Mouse (Mus musculus) embryonic stem cell, embryonic (primary cell): ENCODE measurements around the gene Capzb.

Experiments used
- CTCF ChIA-PET, 4 experiments: fragments of 300-600 bp in 2 of 4; fragments of 350-600 bp in 2 of 4; sonication (Branson Sonifier 250); formaldehyde crosslinking; loops; one replicate each; lab custom pipeline; 2022; ENCODE audit warnings: inconsistent platforms in 2 of 4; lab: Charles Lee
- POLR2A ChIA-PET, 4 experiments: fragments of 300-600 bp in 2 of 4; fragments of 350-600 bp in 2 of 4; sonication (Branson Sonifier 250); formaldehyde crosslinking; loops; one replicate each; lab custom pipeline; 2022; ENCODE audit warnings: antibody characterized with exemption in 4 of 4, inconsistent platforms in 1 of 4; lab: Charles Lee

The Capzb gene

GRCm38 (mm10) chr4:139252051-139252760 lies 59.5 kb downstream of the Capzb start:
- ChIA-PET POLR2A (interaction anchor here in 2 of 4 experiments (0.6 to 1.7 kb wide), 9 partner anchors 10 to 71 kb away, joined by 3 to 4 read pairs (median 3); no protein-coding TSS in a partner anchor), CTCF (interaction anchor here (0.6 to 3.9 kb wide), 25 partner anchors 12 to 374 kb away, joined by 3 to 21 read pairs (median 3); partner anchors contain the start of gene Capzb (in 1 of the 4))

GRCm38 (mm10) chr4:139253206-139253605 lies 60.5 kb downstream of the Capzb start:
- CTCF ChIA-PET: interaction anchor here in 3 of 4 experiments (0.9 to 2.9 kb wide), 3 partner anchors 16 to 32 kb away, joined by 3 to 9 read pairs (median 4); no protein-coding TSS in a partner anchor
- POLR2A ChIA-PET: interaction anchor here in 2 of 4 experiments (1.6 to 1.7 kb wide), 2 partner anchors 20 to 31 kb away, joined by 4 read pairs; no protein-coding TSS in a partner anchor

GRCm38 (mm10) chr4:139256146-139256545 lies 63.4 kb downstream of the Capzb start:
- POLR2A ChIA-PET: no interaction called here

GRCm38 (mm10) chr4:139256708-139257107 lies 64.0 kb downstream of the Capzb start:
- CTCF ChIA-PET: interaction anchor here in 2 of 4 experiments (0.6 to 2.3 kb wide), 4 partner anchors 24 to 599 kb away, joined by 3 to 6 read pairs (median 6); no protein-coding TSS in a partner anchor
- POLR2A ChIA-PET: no interaction called here

More at GRCm38 (mm10) chr4:139256146-139256545, 63.4 kb downstream of the Capzb start:
- CTCF ChIA-PET: interaction anchor here in 2 of 4 experiments (0.6 to 2.3 kb wide), 4 partner anchors 24 to 600 kb away, joined by 3 to 6 read pairs (median 6); no protein-coding TSS in a partner anchor

GRCm38 (mm10) chr4:139258621-139259301 lies 66.1 kb downstream of the Capzb start:
- ChIA-PET POLR2A (interaction anchor here in 3 of 4 experiments (0.6 to 1.8 kb wide), 14 partner anchors 12 to 759 kb away, joined by 3 to 7 read pairs (median 4); partner anchors contain the start of genes Akr7a5 (in 1 of the 3) and Pqlc2 (in 1 of the 3)), CTCF (interaction anchor here (0.6 to 2.9 kb wide), 12 partner anchors 26 to 156 kb away, joined by 3 to 11 read pairs (median 4); no protein-coding TSS in a partner anchor)

GRCm38 (mm10) chr4:139259302-139259871 lies 66.7 kb downstream of the Capzb start:
- CTCF ChIA-PET: interaction anchor here (0.6 to 2.9 kb wide), 10 partner anchors 27 to 157 kb away, joined by 3 to 11 read pairs (median 4); no protein-coding TSS in a partner anchor
- POLR2A ChIA-PET: interaction anchor here in 3 of 4 experiments (1.0 to 1.8 kb wide), 12 partner anchors 12 to 244 kb away, joined by 3 to 7 read pairs (median 3); partner anchors contain the start of genes Akr7a5 (in 1 of the 3) and Pqlc2 (in 1 of the 3)

- ChIA-PET CTCF (interaction anchor here (0.6 to 2.1 kb wide), 5 partner anchors 12 to 340 kb away, joined by 3 to 8 read pairs (median 4); partner anchors contain the start of gene Gm21969 (in 1 of the 4)), POLR2A (interaction anchor here in 3 of 4 experiments (0.5 to 1.4 kb wide), 4 partner anchors 11 to 380 kb away, joined by 3 read pairs; no protein-coding TSS in a partner anchor)
Measured at GRCm38 (mm10) chr4:139262981-139263380, 70.3 kb downstream of the Capzb start.

- ChIA-PET CTCF (interaction anchor here in 3 of 4 experiments (0.6 to 1.4 kb wide), 4 partner anchors 9 to 45 kb away, joined by 3 read pairs; no protein-coding TSS in a partner anchor), POLR2A (interaction anchor here in 1 of 4 experiments (1.0 kb wide), 1 partner anchor 16 kb away, joined by 3 read pairs; no protein-coding TSS in a partner anchor)
Measured at GRCm38 (mm10) chr4:139265783-139266499, 73.2 kb downstream of the Capzb start.

GRCm38 (mm10) chr4:139266500-139266865 lies 73.8 kb downstream of the Capzb start:
- ChIA-PET CTCF (interaction anchor here in 2 of 4 experiments (1.0 to 1.4 kb wide), 3 partner anchors 34 to 46 kb away, joined by 3 read pairs; no protein-coding TSS in a partner anchor), POLR2A (interaction anchor here in 1 of 4 experiments (0.6 to 1.0 kb wide), 2 partner anchors 16 to 1275 kb away, joined by 3 to 7 read pairs; no protein-coding TSS in a partner anchor)

GRCm38 (mm10) chr4:139267335-139267734 lies 74.6 kb downstream of the Capzb start:
- ChIA-PET CTCF (interaction anchor here in 1 of 4 experiments (14.6 kb wide), 1 partner anchor 21 kb away, joined by 97 read pairs; no protein-coding TSS in a partner anchor), POLR2A (interaction anchor here in 1 of 4 experiments (0.6 to 0.9 kb wide), 3 partner anchors 11 to 1276 kb away, joined by 3 to 7 read pairs (median 3); no protein-coding TSS in a partner anchor)

GRCm38 (mm10) chr4:139268242-139268641 lies 75.5 kb downstream of the Capzb start:
- ChIA-PET CTCF (interaction anchor here in 1 of 4 experiments (14.6 kb wide), 1 partner anchor 20 kb away, joined by 97 read pairs; no protein-coding TSS in a partner anchor), POLR2A (interaction anchor here in 1 of 4 experiments (0.7 to 1.8 kb wide), 2 partner anchors 10 to 37 kb away, joined by 3 to 7 read pairs; no protein-coding TSS in a partner anchor)

- CTCF ChIA-PET: interaction anchor here (0.6 to 14.6 kb wide), 10 partner anchors 18 to 117 kb away, joined by 3 to 97 read pairs (median 3); no protein-coding TSS in a partner anchor
- POLR2A ChIA-PET: interaction anchor here in 3 of 4 experiments (0.9 to 1.8 kb wide), 7 partner anchors 8 to 38 kb away, joined by 3 to 7 read pairs (median 3); no protein-coding TSS in a partner anchor
Measured at GRCm38 (mm10) chr4:139270168-139270567, 77.5 kb downstream of the Capzb start.

- CTCF ChIA-PET: interaction anchor here in 2 of 4 experiments (0.6 to 14.6 kb wide), 3 partner anchors 17 to 59 kb away, joined by 3 to 97 read pairs (median 4); no protein-coding TSS in a partner anchor
- POLR2A ChIA-PET: interaction anchor here in 1 of 4 experiments (0.7 to 1.0 kb wide), 3 partner anchors 11 to 19 kb away, joined by 3 read pairs; no protein-coding TSS in a partner anchor
Measured at GRCm38 (mm10) chr4:139271562-139271961, 78.9 kb downstream of the Capzb start.

GRCm38 (mm10) chr4:139272951-139273680 lies 80.4 kb downstream of the Capzb start:
- CTCF ChIA-PET: interaction anchor here (0.6 to 14.6 kb wide), 10 partner anchors 12 to 156 kb away, joined by 3 to 97 read pairs (median 3); partner anchors contain the start of genes Akr7a5 (in 1 of the 4) and Pqlc2 (in 1 of the 4)
- POLR2A ChIA-PET: interaction anchor here in 3 of 4 experiments (0.7 to 2.8 kb wide), 7 partner anchors 11 to 595 kb away, joined by 3 to 13 read pairs (median 4); partner anchors contain the start of gene Akr7a5 (in 1 of the 3)

- ChIA-PET CTCF (interaction anchor here in 3 of 4 experiments (0.8 to 14.6 kb wide), 5 partner anchors 13 to 54 kb away, joined by 3 to 97 read pairs (median 5); no protein-coding TSS in a partner anchor), POLR2A (interaction anchor here in 3 of 4 experiments (0.5 to 2.8 kb wide), 6 partner anchors 9 to 1292 kb away, joined by 3 to 13 read pairs (median 5); no protein-coding TSS in a partner anchor)
Measured at GRCm38 (mm10) chr4:139274573-139274972, 81.9 kb downstream of the Capzb start.
